Mouse (Mus musculus) spleen, adult 2 months (tissue): ENCODE data around the gene Rcn3. TPM values are rescaled to one million over a fixed set of nuclear protein-coding genes. Genes with fewer than 3 reads are reported as not detected.

Experiments
- DNase-seq, 2 experiments: peaks; one replicate each; pipeline versions ENCODE4 v3.0.0 to v3.0.0-alpha.2; 2012 to 2021; ENCODE audit warnings: low spot score in 2 of 2, low read depth in 1 of 2
- H3K27ac ChIP-seq: fragments of 200-500 bp; 2 replicates; pipeline ENCODE4 v1.5.1; 2012; ENCODE audit warnings: low read length, inconsistent platforms; ENCODE audit not compliant: insufficient read depth
- H3K27me3 ChIP-seq: fragments of 200-500 bp; 2 replicates; pipeline ENCODE4 v1.6.1; 2012; ENCODE audit warnings: mild to moderate bottlenecking, moderate library complexity, low read length, inconsistent platforms; ENCODE audit not compliant: control insufficient read depth, insufficient read depth
- H3K36me3 ChIP-seq: fragments of 200-500 bp; 2 replicates; pipeline ENCODE4 v1.6.1; 2012; ENCODE audit warnings: mild to moderate bottlenecking, low read length, inconsistent platforms; ENCODE audit not compliant: control insufficient read depth, insufficient read depth
- H3K4me1 ChIP-seq: fragments of 200-500 bp; 2 replicates; pipeline ENCODE4 v1.6.1; 2011; ENCODE audit warnings: inconsistent platforms; ENCODE audit not compliant: control insufficient read depth, insufficient read depth, insufficient read length
- H3K4me3 ChIP-seq: fragments of 200-500 bp; 2 replicates; pipeline ENCODE4 v1.5.1; 2011; ENCODE audit warnings: mild to moderate bottlenecking, inconsistent platforms; ENCODE audit not compliant: insufficient read depth, insufficient read length; ENCODE audit errors: extremely low read depth
- CTCF ChIP-seq: fragments of 200-500 bp; IDR thresholded peaks from 2 replicates; pipeline ENCODE4 v1.5.1; 2011; ENCODE audit warnings: mild to moderate bottlenecking, inconsistent platforms; ENCODE audit not compliant: insufficient read depth, insufficient read length, insufficient replicate concordance; ENCODE audit errors: extremely low read depth
- POLR2A ChIP-seq: fragments of 200-500 bp; IDR thresholded peaks from 2 replicates; pipeline ENCODE4 v1.6.1; 2011; ENCODE audit warnings: low read depth, low read length, inconsistent platforms
- WGBS: fragments of 180-500 bp; shearing (Covaris S2); methylation state at CpG from one replicate; pipeline ENCODE4 v1.1.7; 2018; 5-methylcytosine and 5-hydroxymethylcytosine counted together
- polyA plus RNA-seq: library from polyadenylated mRNA; depleted of rRNA; stranded (reverse); fragments of >200 nt; gene quantifications from 2 replicates; pipeline ENCODE4 v1.2.3, GENCODE M21; 2012

The Rcn3 gene
- polyA plus RNA-seq, 1 experiment: 96.5 TPM

DNA sequence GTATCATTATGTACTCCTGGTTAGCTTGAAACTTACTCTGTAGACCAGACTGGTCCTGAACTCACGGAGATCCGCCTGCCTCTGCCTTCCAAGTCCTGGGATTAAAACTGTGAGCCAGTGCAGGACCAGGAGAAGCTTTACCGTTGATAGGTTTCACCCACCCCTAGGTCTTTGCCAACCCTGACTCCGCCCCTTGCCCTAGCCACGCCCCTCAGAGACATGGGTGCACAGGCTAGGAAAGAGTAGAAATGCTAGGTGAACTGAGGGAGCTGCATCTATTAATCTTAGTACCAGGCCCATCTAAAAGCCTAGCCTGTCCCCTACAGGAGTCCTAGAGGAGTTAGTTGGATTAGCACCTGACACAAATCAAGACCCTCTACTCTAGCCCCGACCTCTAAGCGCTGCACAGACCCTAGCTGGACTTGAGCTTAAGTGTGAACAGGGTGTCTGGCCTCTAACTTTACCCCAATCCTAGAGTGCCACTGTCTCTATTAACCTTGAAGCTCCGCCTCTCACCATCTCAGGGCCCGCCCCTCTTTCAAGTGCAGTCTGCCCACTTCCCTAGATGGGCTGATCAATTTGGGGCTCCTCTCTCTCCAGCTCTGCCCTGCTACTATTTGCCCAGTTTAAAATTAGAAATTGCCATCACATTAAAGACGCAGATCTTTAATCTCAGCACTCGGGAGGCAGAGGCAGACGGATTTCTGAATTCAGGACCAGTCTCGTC, 1.6 kb downstream of the Rcn3 start:
- TF ChIP-seq CTCF (no peak), POLR2A (no peak)
- no peak overlapping the region for H3K4me3 ChIP-seq
- peaks cover 2% of the 10 kb centered on the region for H3K4me1 ChIP-seq
- 63% methylated on average over 13 of the region's 13 CpGs for WGBS
- no peaks in the 10 kb centered on the region for H3K36me3 ChIP-seq
- no peak for DNase-seq
- no peaks in the 10 kb centered on the region for H3K27me3 ChIP-seq
- 0 out of 2 replicates have a peak overlapping the region, but pooled peaks have one; percentile 6 for H3K27ac ChIP-seq

DNA sequence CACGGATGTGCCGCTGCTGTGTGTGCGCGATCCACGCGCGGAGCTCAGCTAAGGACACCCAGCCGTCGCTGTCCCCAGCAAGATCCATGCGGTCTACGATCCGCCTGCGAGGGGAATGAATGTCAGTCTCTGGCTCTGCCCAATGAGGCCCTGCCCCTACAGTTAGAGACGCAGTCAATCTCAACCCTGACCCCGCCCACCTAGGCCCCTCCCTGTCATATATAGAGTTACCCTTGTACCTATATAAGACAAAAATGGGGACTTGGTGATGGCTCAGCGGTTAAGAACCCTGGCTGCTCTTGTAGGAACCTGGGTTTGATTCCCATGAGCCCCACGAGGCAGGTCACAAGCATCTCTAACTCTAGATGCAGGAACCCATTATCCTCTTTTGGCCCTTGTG, 3.4 kb downstream of the Rcn3 start:
- no peaks in the 10 kb centered on the region for H3K36me3 ChIP-seq
- peaks cover 4% of the 10 kb centered on the region for H3K4me1 ChIP-seq
- TF ChIP-seq POLR2A: no peak
- no peak for TF ChIP-seq CTCF
- H3K27ac ChIP-seq: no peak overlapping the region
- no peaks in the 10 kb centered on the region for H3K27me3 ChIP-seq
- no peak overlapping the region for H3K4me3 ChIP-seq
- WGBS: 95% methylated on average over 17 of the region's 17 CpGs
- DNase-seq: no peak

DNA sequence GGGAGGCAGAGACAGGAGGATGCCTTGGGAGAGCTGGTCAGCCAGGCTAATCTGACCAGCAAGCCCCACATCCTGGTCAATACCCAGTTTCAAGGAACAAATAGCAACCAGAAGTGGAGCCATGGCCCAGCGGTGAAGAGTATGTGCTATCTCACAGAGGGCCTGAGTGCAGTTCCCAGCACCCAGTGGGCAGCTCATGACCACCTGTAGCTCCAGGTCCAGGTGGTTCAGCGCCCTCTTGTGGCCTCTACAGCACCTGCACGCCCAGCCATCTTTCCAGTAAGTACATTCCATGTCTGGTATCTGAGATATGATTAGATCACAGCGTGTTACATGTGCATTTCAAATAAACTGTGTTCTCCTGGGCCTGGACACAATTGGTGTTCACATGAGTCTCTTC, 5.9 kb downstream of the Rcn3 start:
- no peak for TF ChIP-seq CTCF
- TF ChIP-seq POLR2A: no peak

DNA sequence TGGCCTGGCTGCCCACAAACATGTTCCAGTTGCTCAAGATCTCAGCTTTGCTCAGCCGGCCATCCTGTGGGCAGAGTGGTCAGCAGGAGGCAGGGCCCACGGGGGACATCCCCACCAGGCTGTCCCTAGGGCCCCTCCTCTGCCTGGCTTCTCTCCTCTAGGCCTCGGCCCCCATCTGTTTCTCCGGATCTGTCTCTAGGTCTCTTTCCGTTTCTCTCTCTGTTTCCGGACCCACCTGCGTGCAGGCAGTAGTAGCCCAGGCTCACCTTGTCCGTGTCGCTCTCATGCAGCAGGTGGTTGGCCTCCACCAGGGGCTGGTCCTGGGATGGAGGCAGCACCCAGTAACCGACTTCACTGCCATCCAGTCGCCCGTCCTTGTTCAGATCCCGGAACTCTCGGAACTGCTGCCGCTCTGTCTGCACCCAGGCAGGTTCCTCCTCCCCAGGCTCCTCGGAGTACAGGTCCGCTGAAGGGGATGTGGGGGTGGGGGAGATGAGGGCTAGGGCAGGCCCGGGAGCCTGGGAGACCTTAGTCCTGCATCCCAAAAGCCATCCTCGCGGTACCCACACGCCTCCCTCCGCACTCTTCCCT, 8.6 kb downstream of the Rcn3 start:
- Histone ChIP-seq H3K4me3 (peak overlapping the region; percentile 67), H3K36me3 (no peaks in the 10 kb centered on the region), H3K27ac (peak overlapping the region; percentile 96), H3K27me3 (no peaks in the 10 kb centered on the region), H3K4me1 (peaks cover 12% of the 10 kb centered on the region)
- WGBS: 42% methylated on average over 22 of the region's 22 CpGs
- TF ChIP-seq CTCF: no peak
- TF ChIP-seq POLR2A: no peak
- no peak for DNase-seq

More for the DNA sequence above, 5.9 kb downstream of the Rcn3 start:
- no peak for DNase-seq
- 83% methylated on average over 4 of the region's 4 CpGs for WGBS
- H3K4me1 ChIP-seq: peaks cover 12% of the 10 kb centered on the region
- no peak overlapping the region for H3K4me3 ChIP-seq
- H3K36me3 ChIP-seq: no peaks in the 10 kb centered on the region
- no peaks in the 10 kb centered on the region for H3K27me3 ChIP-seq
- no peak overlapping the region for H3K27ac ChIP-seq

- 3% methylated on average over 25 of the region's 25 CpGs for WGBS
- H3K27me3 ChIP-seq: no peaks in the 10 kb centered on the region
- peaks cover 3% of the 10 kb centered on the region; the same call in 1 of the 2 replicates for H3K36me3 ChIP-seq
- peak; percentile 40 to 64 for DNase-seq
- H3K4me1 ChIP-seq: peaks cover 12% of the 10 kb centered on the region; the same call in 1 of the 2 replicates
- peak overlapping the region; percentile 67 for H3K4me3 ChIP-seq
- peak overlapping the region; percentile 96 for H3K27ac ChIP-seq
- peak; percentile 6; the same call in 1 of the 2 replicates for TF ChIP-seq CTCF
- peak; percentile 58; the same call in 1 of the 2 replicates for TF ChIP-seq POLR2A
These were observed 9.4 kb downstream of the Rcn3 start for GRCm38 (mm10) chr7:45082401-45083299.

DNA sequence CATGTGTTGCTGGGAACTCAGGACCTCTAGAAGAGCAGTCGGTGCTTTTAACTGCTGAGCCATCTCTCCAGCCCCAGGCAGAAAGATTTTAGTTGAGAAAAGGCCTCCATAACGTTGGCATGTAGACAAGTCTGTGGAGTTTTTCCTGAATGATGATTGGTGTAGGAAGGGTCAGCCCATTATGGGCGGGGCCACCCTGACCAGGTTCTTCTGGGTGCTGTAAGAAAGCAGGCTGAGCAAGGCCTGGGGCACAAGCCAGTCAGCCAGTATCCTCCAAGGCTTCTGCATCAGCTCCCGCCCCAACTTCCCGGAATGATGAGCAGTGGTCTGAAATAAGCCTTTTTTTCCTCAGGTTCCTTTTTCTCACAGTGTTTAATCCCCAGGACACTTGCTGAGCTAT, 11.0 kb downstream of the Rcn3 start:
- Histone ChIP-seq H3K4me1 (peaks cover 12% of the 10 kb centered on the region; the same call in 1 of the 2 replicates), H3K36me3 (peaks cover 16% of the 10 kb centered on the region), H3K27me3 (no peaks in the 10 kb centered on the region), H3K27ac (peak overlapping the region; percentile 31; the same call in 1 of the 2 replicates), H3K4me3 (no peak overlapping the region)
- no peak for DNase-seq
- TF ChIP-seq POLR2A: no peak
- no peak for TF ChIP-seq CTCF
- WGBS: 86% methylated on average over 5 of the region's 5 CpGs
